ENCODE assay signal across 16 mouse cellular contexts in genomic region chr1:89231756-89232155, GRCm38 (mm10).
"Had no signal": no experiment of that assay in that cellular context is flagged by ENCODE, and none has a peak within 500 bp of the region (broad histone marks: within the 10 kb centered on the region; RNA-seq: fewer than 3 reads in every experiment).

No protein-coding gene starts in this region.

- H3K27ac ChIP-seq: kidney, postnatal 0 days; limb, embryonic 12.5 days; limb, embryonic 15.5 days; liver, embryonic 15.5 days; lung, embryonic 15.5 days; stomach, postnatal 0 days had no signal

- DNase-seq: kidney, postnatal 25 days; layer of hippocampus, postnatal 36 days; left cerebral cortex, postnatal 4 days; lung, adult 18-20 months; lung, postnatal 10 days; lung, postnatal 36 days; midbrain, embryonic 14.5 days; thymus, adult 2 months; thymus, postnatal 14 days had no signal

- H3K4me3 ChIP-seq: limb, embryonic 12.5 days; limb, embryonic 15.5 days; liver, embryonic 15.5 days; lung, embryonic 15.5 days; megakaryocyte, embryonic 14.5 days had no signal
